Mouse (Mus musculus) lung, embryonic 14.5 days (tissue): ENCODE data around the gene Cbx2. TPM values are rescaled to one million over a fixed set of nuclear protein-coding genes. Genes with fewer than 3 reads are reported as not detected.

Experiments
- ATAC-seq: fragments of 200-750 bp; cut with Nextera tagmentation; 2 replicates; pipeline ENCODE4 v1.8.0; 2017; ENCODE audit warnings: mild to moderate bottlenecking, moderate TSS enrichment, moderate library complexity; ENCODE audit not compliant: insufficient read depth
- DNase-seq: peaks from one replicate; pipeline ENCODE4 v3.0.0-alpha.2; 2015
- H3K27ac ChIP-seq: fragments of 300-500 bp; sonication (generic); 2 replicates; pipeline ENCODE4 v1.5.1; 2014; ENCODE audit warnings: low read depth, mild to moderate bottlenecking, moderate library complexity
- H3K27me3 ChIP-seq: fragments of 300-500 bp; sonication (generic); 2 replicates; pipeline ENCODE4 v1.6.1; 2014; ENCODE audit warnings: low read length, control low read depth; ENCODE audit not compliant: insufficient read depth
- H3K36me3 ChIP-seq: fragments of 300-500 bp; sonication (generic); 2 replicates; pipeline ENCODE4 v1.6.1; 2014; ENCODE audit warnings: control low read depth; ENCODE audit not compliant: insufficient read depth
- H3K4me1 ChIP-seq: fragments of 300-500 bp; sonication (generic); 2 replicates; pipeline ENCODE4 v1.6.1; 2014; ENCODE audit warnings: antibody characterized with exemption, control low read depth; ENCODE audit not compliant: insufficient read depth
- H3K4me2 ChIP-seq: fragments of 300-500 bp; sonication (generic); 2 replicates; pipeline ENCODE4 v1.6.1; 2014; ENCODE audit warnings: mild to moderate bottlenecking
- H3K4me3 ChIP-seq: fragments of 300-500 bp; sonication (generic); 2 replicates; pipeline ENCODE4 v1.5.1; 2014; ENCODE audit warnings: low read depth, low read length
- H3K9ac ChIP-seq: fragments of 300-500 bp; sonication (generic); 2 replicates; pipeline ENCODE4 v1.6.1; 2014
- H3K9me3 ChIP-seq: fragments of 300-500 bp; sonication (generic); 2 replicates; pipeline ENCODE4 v1.6.1; 2016; ENCODE audit warnings: low read depth, low read length, control low read depth
- CTCF ChIP-seq: IDR thresholded peaks from 2 replicates; pipeline ENCODE4 v1.5.1; 2016; ENCODE audit warnings: antibody characterized with exemption, low read depth
- WGBS: fragments of 180-500 bp; shearing (Covaris S2); extraction: QIAGEN DNeasy Blood & Tissue Kit; methylation state at CpG from one replicate; pipeline ENCODE4 v1.1.7; 2014; 5-methylcytosine and 5-hydroxymethylcytosine counted together
- polyA plus RNA-seq: library from polyadenylated mRNA; unstranded; fragments of >200 nt; fragmentation: Nextera tagmentation; extraction: Ambion mirVana; gene quantifications from 2 replicates; pipeline ENCODE4 v1.2.1, GENCODE M21; 2014

The Cbx2 gene
- polyA plus RNA-seq, 1 experiment from 2014 or later: 43.4 TPM

DNA sequence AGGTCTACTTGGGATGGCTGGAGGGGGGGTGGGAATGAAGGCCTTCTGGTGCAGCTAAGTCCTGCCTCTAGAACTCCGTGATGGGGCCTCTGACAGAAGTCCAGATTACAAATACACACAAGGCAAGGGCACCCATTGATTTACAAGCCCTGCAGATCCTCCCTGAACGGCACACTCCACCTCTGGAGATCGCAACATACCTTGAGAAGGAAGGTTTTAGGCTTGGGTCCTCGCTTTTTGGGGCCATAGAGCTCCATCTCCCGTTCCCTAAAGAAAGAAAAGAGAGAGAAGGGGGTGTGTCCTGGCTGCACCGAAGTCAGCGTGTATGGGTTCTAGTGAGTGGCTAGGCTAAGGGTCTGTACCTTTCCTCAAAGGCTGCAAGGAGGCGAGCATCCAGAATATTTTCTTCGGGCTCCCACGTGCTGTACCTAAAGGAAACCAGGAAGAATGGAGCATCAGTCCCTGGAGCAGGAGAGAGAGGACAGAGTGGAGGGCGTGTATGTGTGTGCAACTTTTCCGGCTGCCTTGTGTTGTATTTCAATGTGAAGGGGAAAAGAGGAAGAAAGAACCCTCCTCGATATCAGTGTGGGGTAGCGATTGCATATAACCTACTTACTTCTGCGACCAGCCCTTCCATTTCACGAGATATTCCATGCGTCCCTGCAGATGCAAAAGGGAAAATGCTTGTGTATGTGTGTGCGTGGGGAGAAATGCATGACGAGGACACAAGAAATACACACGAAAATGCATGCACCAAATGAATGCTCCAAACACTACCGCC, 17.2 kb downstream of the Cbx2 start:
- 9% methylated on average over 21 of the region's 21 CpGs for WGBS
- H3K27me3 ChIP-seq: peaks cover 82% of the 10 kb centered on the region

DNA sequence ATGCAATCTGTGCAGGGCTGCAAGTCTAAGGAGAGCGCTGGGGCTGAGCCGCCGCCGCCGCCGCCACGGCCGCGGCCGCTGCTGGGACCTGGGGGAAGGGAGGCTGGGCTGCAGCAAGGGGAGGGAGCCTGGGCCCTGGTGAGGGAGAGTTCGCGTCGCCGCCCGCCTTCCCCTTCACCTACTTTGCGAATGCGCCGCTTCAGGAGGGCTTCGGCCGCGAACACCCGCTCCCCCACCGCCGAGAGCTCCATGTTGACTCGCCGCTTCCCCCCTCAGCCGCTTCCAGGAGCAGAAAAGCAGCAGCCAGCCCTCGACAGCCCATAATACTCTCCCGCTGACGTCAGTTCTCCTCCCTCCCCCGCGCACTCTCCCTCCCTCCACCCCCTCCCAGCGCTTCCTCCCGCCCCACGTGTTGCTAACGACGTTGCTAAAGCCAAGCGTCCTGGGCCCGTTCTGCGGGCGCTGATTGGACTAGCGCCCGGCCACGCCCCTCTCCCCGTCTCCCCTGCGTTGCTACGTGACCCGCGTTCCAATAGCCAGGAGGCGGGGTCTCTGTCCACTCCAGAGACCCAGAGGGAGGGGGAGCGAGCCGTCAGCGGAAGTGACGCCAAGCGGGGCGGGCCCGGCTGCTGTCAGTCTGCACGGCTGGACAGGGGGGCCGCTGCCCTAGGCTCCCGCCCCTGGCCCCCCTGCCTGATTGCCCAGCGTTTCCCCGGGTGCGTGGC, 18.0 kb downstream of the Cbx2 start, which contains the start of gene Cbx8:
Gene Cbx8 (minus strand): TSS at position 370 of the 725 bp plus-strand sequence.
- H3K4me1 ChIP-seq: peaks cover 26% of the 10 kb centered on the region
- peak within 1 kb of the TSS; percentile 76 for H3K9ac ChIP-seq
- H3K4me2 ChIP-seq: peak within 1 kb of the TSS; percentile 100
- DNase-seq: peak; percentile 100
- peak; percentile 90 for ATAC-seq
- WGBS: under 1% methylated on average over 63 of the region's 63 CpGs
- H3K36me3 ChIP-seq: peaks cover 9% of the 10 kb centered on the region; the same call in 1 of the 2 replicates
- H3K27ac ChIP-seq: peak within 1 kb of the TSS; percentile 58
- H3K27me3 ChIP-seq: peaks cover 82% of the 10 kb centered on the region
- no peak for TF ChIP-seq CTCF
- no peaks in the 10 kb centered on the region for H3K9me3 ChIP-seq
- H3K4me3 ChIP-seq: peak within 1 kb of the TSS; percentile 78

More for the DNA sequence above, 17.2 kb downstream of the Cbx2 start:
- ATAC-seq: no peak
- H3K27ac ChIP-seq: no peak overlapping the region
- DNase-seq: no peak
- H3K9me3 ChIP-seq: no peaks in the 10 kb centered on the region
- H3K4me3 ChIP-seq: peak overlapping the region; percentile 78
- no peak for TF ChIP-seq CTCF
- H3K9ac ChIP-seq: peak overlapping the region; percentile 76
- H3K36me3 ChIP-seq: peaks cover 9% of the 10 kb centered on the region; the same call in 1 of the 2 replicates
- peak overlapping the region; percentile 100 for H3K4me2 ChIP-seq
- peaks cover 25% of the 10 kb centered on the region for H3K4me1 ChIP-seq

DNA sequence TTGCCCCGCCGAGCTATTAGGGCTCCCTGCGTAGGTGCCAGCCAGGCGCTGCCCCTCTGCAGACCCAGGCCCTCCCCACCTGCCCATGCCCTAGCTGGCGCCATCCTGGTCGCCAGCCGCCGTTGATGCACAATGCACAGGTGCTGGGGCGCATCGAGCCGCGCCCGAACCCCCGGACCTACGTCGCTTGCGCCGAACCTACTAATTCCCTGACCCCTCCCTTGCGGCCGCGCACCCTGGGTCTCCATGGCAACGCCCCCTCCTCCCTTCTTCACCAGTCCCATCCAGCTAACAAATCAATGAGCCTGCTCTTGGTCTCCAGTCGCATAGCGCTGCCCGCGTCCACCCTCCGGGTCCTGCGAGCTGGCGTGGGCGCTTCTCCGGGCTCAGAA, 18.6 kb downstream of the Cbx2 start:
- Histone ChIP-seq H3K4me2 (peak overlapping the region; percentile 100), H3K4me3 (peak overlapping the region; percentile 78), H3K36me3 (peaks cover 9% of the 10 kb centered on the region; the same call in 1 of the 2 replicates), H3K9ac (peak overlapping the region; percentile 50), H3K9me3 (no peaks in the 10 kb centered on the region), H3K27me3 (peaks cover 82% of the 10 kb centered on the region), H3K27ac (no peak overlapping the region), H3K4me1 (peaks cover 26% of the 10 kb centered on the region)
- no peak for TF ChIP-seq CTCF
- under 1% methylated on average over 31 of the region's 31 CpGs for WGBS
- DNase-seq (peak; percentile 59), ATAC-seq (no peak; the same call in none of the 2 replicates)

DNA sequence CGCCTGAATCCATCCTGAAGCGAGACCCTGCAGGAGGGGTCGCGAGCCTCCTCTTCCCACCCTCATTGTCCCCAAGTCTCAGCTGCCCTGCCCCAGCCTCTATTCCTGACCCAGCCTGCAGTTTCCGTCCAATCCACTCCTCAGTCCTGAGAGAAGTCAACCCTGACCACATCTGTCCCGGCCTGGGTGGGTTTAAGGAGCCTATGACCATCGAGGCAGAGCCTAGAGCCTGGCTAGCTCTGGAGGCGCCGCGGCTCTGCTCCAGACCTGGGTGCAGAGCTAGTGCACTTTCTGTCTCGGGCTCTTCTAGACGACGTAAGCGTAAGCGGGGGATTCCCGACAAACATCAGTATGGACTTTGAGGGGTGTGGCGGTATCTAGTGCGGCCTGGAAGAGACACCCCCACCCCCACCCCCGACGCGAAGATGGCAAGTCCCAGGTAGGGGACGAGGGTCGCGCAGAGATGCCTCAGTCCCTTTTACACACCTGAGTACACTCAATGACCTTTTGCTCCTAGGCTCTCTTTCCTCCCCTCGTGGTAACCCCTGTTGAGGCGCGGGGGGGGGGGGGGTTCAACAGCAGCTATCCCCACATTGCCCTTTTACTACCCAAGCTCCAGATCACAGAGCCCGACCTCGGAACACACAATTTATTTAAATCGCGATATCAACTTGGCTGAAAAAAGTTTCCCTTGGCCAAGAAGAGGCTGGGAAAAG, 19.1 kb downstream of the Cbx2 start:
- Histone ChIP-seq H3K9me3 (no peaks in the 10 kb centered on the region), H3K9ac (peak overlapping the region; percentile 50), H3K4me3 (peak overlapping the region; percentile 78), H3K36me3 (peaks cover 9% of the 10 kb centered on the region; the same call in 1 of the 2 replicates), H3K4me2 (peak overlapping the region; percentile 100), H3K4me1 (peaks cover 28% of the 10 kb centered on the region), H3K27ac (no peak overlapping the region), H3K27me3 (peaks cover 82% of the 10 kb centered on the region)
- ATAC-seq (0 out of 2 replicates have a peak, but pooled peaks have one; percentile 1), DNase-seq (peak; percentile 36)
- TF ChIP-seq CTCF: no peak
- 1% methylated on average over 30 of the region's 31 CpGs for WGBS

DNA sequence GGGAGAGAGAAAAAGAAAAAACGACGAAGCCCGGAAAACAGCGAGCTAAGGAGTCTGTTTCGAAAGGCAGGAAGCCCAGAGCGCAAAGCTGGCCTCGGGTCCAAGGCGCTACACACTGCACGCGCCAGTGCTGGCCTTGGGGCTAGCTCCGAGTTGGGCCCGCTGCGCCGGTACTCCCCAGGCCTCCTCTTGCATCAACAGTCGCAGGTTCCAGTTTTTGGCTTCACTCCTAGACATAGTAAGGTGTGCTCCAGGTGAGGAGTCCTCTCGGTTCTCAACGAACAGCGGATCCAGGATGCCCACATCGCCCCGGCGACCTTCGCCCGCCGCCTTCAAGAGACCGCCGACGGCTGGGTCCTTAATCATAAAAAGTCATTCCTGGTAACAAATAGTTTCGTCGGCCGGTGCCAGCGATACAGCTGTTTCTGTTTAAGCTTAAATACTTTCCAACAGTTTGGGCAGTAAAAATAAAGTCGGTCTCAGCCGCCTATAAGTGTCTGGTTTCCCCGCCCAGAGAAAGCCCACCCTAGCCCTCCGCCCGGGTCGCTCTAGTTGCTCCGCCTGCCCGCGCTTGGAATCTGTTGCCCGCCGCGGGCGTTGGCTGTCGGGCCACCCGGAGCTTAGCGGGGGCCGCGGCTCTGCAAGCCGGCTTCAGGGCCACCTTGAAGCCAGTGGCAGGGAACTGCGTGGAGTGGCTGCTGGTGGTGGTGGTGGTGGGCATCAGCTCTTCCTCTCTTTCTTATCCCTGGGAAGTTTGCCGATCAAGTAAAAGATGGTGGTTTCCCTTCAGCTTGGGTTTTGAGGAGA, 19.9 kb downstream of the Cbx2 start:
- no peaks in the 10 kb centered on the region for H3K9me3 ChIP-seq
- peaks cover 82% of the 10 kb centered on the region for H3K27me3 ChIP-seq
- H3K4me2 ChIP-seq: peak overlapping the region; percentile 100; the same call in 1 of the 2 replicates
- H3K9ac ChIP-seq: no peak overlapping the region
- no peak overlapping the region for H3K27ac ChIP-seq
- DNase-seq (peak; percentile 58), ATAC-seq (no peak)
- H3K4me1 ChIP-seq: peaks cover 31% of the 10 kb centered on the region
- peak overlapping the region; percentile 78; the same call in 1 of the 2 replicates for H3K4me3 ChIP-seq
- H3K36me3 ChIP-seq: peaks cover 9% of the 10 kb centered on the region; the same call in 1 of the 2 replicates
- 1% methylated on average over 52 of the region's 52 CpGs for WGBS
- no peak for TF ChIP-seq CTCF

DNA sequence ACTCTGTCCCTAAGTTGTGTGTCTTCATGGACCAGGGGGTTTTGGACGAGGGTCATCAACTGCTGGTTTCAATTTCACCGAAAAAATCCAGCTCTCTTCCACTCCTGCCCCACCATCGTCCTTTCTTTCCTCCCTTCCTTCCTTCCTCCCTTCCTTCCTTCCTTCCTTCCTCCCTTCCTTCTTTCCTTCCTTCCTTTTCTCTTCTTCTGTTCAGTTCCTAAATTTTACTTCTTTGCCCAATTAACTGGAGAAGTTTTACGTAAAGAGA, 20.4 kb downstream of the Cbx2 start:
- DNase-seq (no peak), ATAC-seq (no peak)
- Histone ChIP-seq H3K27me3 (peaks cover 82% of the 10 kb centered on the region), H3K27ac (no peak overlapping the region), H3K4me1 (peaks cover 26% of the 10 kb centered on the region), H3K36me3 (peaks cover 9% of the 10 kb centered on the region; the same call in 1 of the 2 replicates), H3K4me2 (no peak overlapping the region), H3K4me3 (peak overlapping the region; percentile 14; the same call in 1 of the 2 replicates), H3K9ac (no peak overlapping the region), H3K9me3 (no peaks in the 10 kb centered on the region)
- 3% methylated on average over 4 of the region's 4 CpGs for WGBS
- TF ChIP-seq CTCF: no peak
